Mouse (Mus musculus): ENCODE results near the gene Aoc1. TPM values are rescaled to one million over a fixed set of nuclear protein-coding genes. Genes with fewer than 3 reads are reported as not detected.
"Not testable (repeated sequence)": the region's sequence is repeated elsewhere in the genome, so short reads cannot be mapped to it uniquely, and the experiment has no call there.

Aoc1 gene
- total RNA-seq, 1 experiment from 2014 or later: not detected

GRCm38 (mm10) chr6:48894938-48895818, 22.5 kb downstream of the Aoc1 start:
- ATAC-seq (replicated peaks in 1 of 2; ENCODE audit: insufficient read depth in 1 of 2, low FRiP score in 2 of 2, low TSS enrichment in 1 of 2, low read depth in 1 of 2, poor library complexity in 2 of 2, severe bottlenecking in 2 of 2): no peak

GRCm38 (mm10) chr6:48895941-48896340, 23.2 kb downstream of the Aoc1 start:
- ATAC-seq (replicated peaks in 1 of 2; ENCODE audit: insufficient read depth in 1 of 2, low FRiP score in 2 of 2, low TSS enrichment in 1 of 2, low read depth in 1 of 2, poor library complexity in 2 of 2, severe bottlenecking in 2 of 2): no peak

- ATAC-seq (replicated peaks in 1 of 2; ENCODE audit: insufficient read depth in 1 of 2, low FRiP score in 2 of 2, low TSS enrichment in 1 of 2, low read depth in 1 of 2, poor library complexity in 2 of 2, severe bottlenecking in 2 of 2): no peak
Observed at GRCm38 (mm10) chr6:48896956-48897355, 24.3 kb downstream of the Aoc1 start.

GRCm38 (mm10) chr6:48901316-48901715, 28.6 kb downstream of the Aoc1 start:
- ATAC-seq (replicated peaks in 1 of 2; ENCODE audit: insufficient read depth in 1 of 2, low FRiP score in 2 of 2, low TSS enrichment in 1 of 2, low read depth in 1 of 2, poor library complexity in 2 of 2, severe bottlenecking in 2 of 2): not testable (repeated sequence)

GRCm38 (mm10) chr6:48902511-48903406, 30.1 kb downstream of the Aoc1 start:
- no peak for ATAC-seq (replicated peaks in 1 of 2; ENCODE audit: insufficient read depth in 1 of 2, low FRiP score in 2 of 2, low TSS enrichment in 1 of 2, low read depth in 1 of 2, poor library complexity in 2 of 2, severe bottlenecking in 2 of 2)

- no peak for ATAC-seq (replicated peaks in 1 of 2; ENCODE audit: insufficient read depth in 1 of 2, low FRiP score in 2 of 2, low TSS enrichment in 1 of 2, low read depth in 1 of 2, poor library complexity in 2 of 2, severe bottlenecking in 2 of 2)
Observed at GRCm38 (mm10) chr6:48903437-48903836, 30.7 kb downstream of the Aoc1 start.

GRCm38 (mm10) chr6:48905606-48906005, 32.9 kb downstream of the Aoc1 start:
- ATAC-seq (replicated peaks in 1 of 2; ENCODE audit: insufficient read depth in 1 of 2, low FRiP score in 2 of 2, low TSS enrichment in 1 of 2, low read depth in 1 of 2, poor library complexity in 2 of 2, severe bottlenecking in 2 of 2): no peak

GRCm38 (mm10) chr6:48906371-48906770, 33.7 kb downstream of the Aoc1 start:
- ATAC-seq (replicated peaks in 1 of 2; ENCODE audit: insufficient read depth in 1 of 2, low FRiP score in 2 of 2, low TSS enrichment in 1 of 2, low read depth in 1 of 2, poor library complexity in 2 of 2, severe bottlenecking in 2 of 2): no peak

- ATAC-seq (replicated peaks in 1 of 2; ENCODE audit: insufficient read depth in 1 of 2, low FRiP score in 2 of 2, low TSS enrichment in 1 of 2, low read depth in 1 of 2, poor library complexity in 2 of 2, severe bottlenecking in 2 of 2): no peak
Observed at GRCm38 (mm10) chr6:48909229-48909628, 36.5 kb downstream of the Aoc1 start.

- ATAC-seq (replicated peaks in 1 of 2; ENCODE audit: insufficient read depth in 1 of 2, low FRiP score in 2 of 2, low TSS enrichment in 1 of 2, low read depth in 1 of 2, poor library complexity in 2 of 2, severe bottlenecking in 2 of 2): no peak; a peak in 1 of 4 replicates
Observed at GRCm38 (mm10) chr6:48912033-48912432, 39.3 kb downstream of the Aoc1 start.

- ATAC-seq (replicated peaks in 1 of 2; ENCODE audit: insufficient read depth in 1 of 2, low FRiP score in 2 of 2, low TSS enrichment in 1 of 2, low read depth in 1 of 2, poor library complexity in 2 of 2, severe bottlenecking in 2 of 2): no peak
Observed at GRCm38 (mm10) chr6:48913587-48913986, 40.9 kb downstream of the Aoc1 start.

- no peak for ATAC-seq (replicated peaks in 1 of 2; ENCODE audit: insufficient read depth in 1 of 2, low FRiP score in 2 of 2, low TSS enrichment in 1 of 2, low read depth in 1 of 2, poor library complexity in 2 of 2, severe bottlenecking in 2 of 2)
Observed at GRCm38 (mm10) chr6:48929595-48929994, 56.9 kb downstream of the Aoc1 start, which contains the start of gene 1600015I10Rik. TSS of gene 1600015I10Rik (plus strand) at chr6:48929895.

- no peak for ATAC-seq (replicated peaks in 1 of 2; ENCODE audit: insufficient read depth in 1 of 2, low FRiP score in 2 of 2, low TSS enrichment in 1 of 2, low read depth in 1 of 2, poor library complexity in 2 of 2, severe bottlenecking in 2 of 2)
Observed at GRCm38 (mm10) chr6:48949596-48949995, 76.9 kb downstream of the Aoc1 start.

- ATAC-seq (replicated peaks in 1 of 2; ENCODE audit: insufficient read depth in 1 of 2, low FRiP score in 2 of 2, low TSS enrichment in 1 of 2, low read depth in 1 of 2, poor library complexity in 2 of 2, severe bottlenecking in 2 of 2): no peak
Observed at GRCm38 (mm10) chr6:48950676-48951075, 78.0 kb downstream of the Aoc1 start.

- ATAC-seq (replicated peaks in 1 of 2; ENCODE audit: insufficient read depth in 1 of 2, low FRiP score in 2 of 2, low TSS enrichment in 1 of 2, low read depth in 1 of 2, poor library complexity in 2 of 2, severe bottlenecking in 2 of 2): peak; percentile 84 to 88
Observed at GRCm38 (mm10) chr6:48951630-48952029, 78.9 kb downstream of the Aoc1 start.

- ATAC-seq (replicated peaks in 1 of 2; ENCODE audit: insufficient read depth in 1 of 2, low FRiP score in 2 of 2, low TSS enrichment in 1 of 2, low read depth in 1 of 2, poor library complexity in 2 of 2, severe bottlenecking in 2 of 2): no peak
Observed at GRCm38 (mm10) chr6:48953220-48953619, 80.5 kb downstream of the Aoc1 start.

- ATAC-seq (replicated peaks in 1 of 2; ENCODE audit: insufficient read depth in 1 of 2, low FRiP score in 2 of 2, low TSS enrichment in 1 of 2, low read depth in 1 of 2, poor library complexity in 2 of 2, severe bottlenecking in 2 of 2): no peak
Observed at GRCm38 (mm10) chr6:48954211-48954610, 81.5 kb downstream of the Aoc1 start.

GRCm38 (mm10) chr6:48954946-48955345, 82.2 kb downstream of the Aoc1 start:
- ATAC-seq (replicated peaks in 1 of 2; ENCODE audit: insufficient read depth in 1 of 2, low FRiP score in 2 of 2, low TSS enrichment in 1 of 2, low read depth in 1 of 2, poor library complexity in 2 of 2, severe bottlenecking in 2 of 2): no peak

Measured in hematopoietic stem cell, adult 5-6 weeks (primary cell).